Mouse (Mus musculus) CH12.LX (cell line): ENCODE results near the gene Myh13. TPM values are rescaled to one million over a fixed set of nuclear protein-coding genes. Genes with fewer than 3 reads are reported as not detected.

Experiments used
- DNase-seq: peaks from one replicate; pipeline ENCODE4 v3.0.0-alpha.2; 2013; ENCODE audit errors: extremely low read depth
- H3K27ac ChIP-seq: 2 replicates; pipeline ENCODE4 v1.5.1; 2012; ENCODE audit warnings: low read depth, mild to moderate bottlenecking, control low read depth, moderate library complexity; ENCODE audit not compliant: insufficient read depth
- H3K27me3 ChIP-seq: replicated peaks from 2 replicates; pipeline ENCODE3; 2012; ENCODE audit warnings: inconsistent platforms
- H3K36me3 ChIP-seq, 2 experiments: replicated peaks in 1 of 2; 2 replicates each; pipeline versions ENCODE3 to v1.6.1; 2012; ENCODE audit warnings: inconsistent platforms in 1 of 2, low read length in 1 of 2, mild to moderate bottlenecking in 1 of 2, mixed read lengths in 1 of 2, moderate library complexity in 1 of 2; ENCODE audit not compliant: control insufficient read depth in 1 of 2, insufficient read depth in 1 of 2
- H3K4me1 ChIP-seq, 2 experiments: 2 replicates each; pipeline ENCODE4 v1.6.1; 2012; ENCODE audit warnings: inconsistent platforms in 1 of 2, moderate library complexity in 1 of 2; ENCODE audit not compliant: insufficient read depth in 2 of 2, control insufficient read depth in 1 of 2
- H3K4me2 ChIP-seq: 2 replicates; pipeline ENCODE4 v1.6.1; 2012; ENCODE audit warnings: low read depth, mild to moderate bottlenecking, control low read depth; ENCODE audit not compliant: poor library complexity, insufficient read depth, severe bottlenecking
- H3K4me3 ChIP-seq, 3 experiments: fragments of 150-350 bp in 1 of 3; sonication (generic) in 1 of 3; replicated peaks in 1 of 3; 2 replicates each; pipeline versions ENCODE3 to v1.5.1; 2011 to 2012; ENCODE audit warnings: low read depth in 2 of 3, low read length in 2 of 3, mild to moderate bottlenecking in 2 of 3, moderate library complexity in 2 of 3, control low read depth in 1 of 3, improper control_type of control experiment in 1 of 3, inconsistent platforms in 1 of 3, mixed read lengths in 1 of 3; ENCODE audit not compliant: poor library complexity in 1 of 3
- H3K79me2 ChIP-seq: replicated peaks from 2 replicates; pipeline ENCODE4 v1.6.1; 2012; ENCODE audit warnings: mild to moderate bottlenecking, moderate library complexity; ENCODE audit not compliant: control insufficient read depth, poor library complexity, insufficient read depth, severe bottlenecking; ENCODE audit errors: extremely low read depth
- H3K9ac ChIP-seq: 2 replicates; pipeline ENCODE4 v1.6.1; 2012; ENCODE audit warnings: low read depth, mild to moderate bottlenecking, control low read depth, moderate library complexity; ENCODE audit not compliant: insufficient read depth
- H3K9me3 ChIP-seq: replicated peaks from 2 replicates; pipeline ENCODE3; 2012; ENCODE audit warnings: low read length, inconsistent platforms, mixed read lengths
- CHD2 ChIP-seq: IDR thresholded peaks from 2 replicates; pipeline ENCODE4 v1.6.1; 2011; ENCODE audit warnings: low read length, improper control_type of control experiment
- CTCF ChIP-seq, 2 experiments: IDR thresholded peaks in 1 of 2; conservative IDR thresholded peaks in 1 of 2; 2 replicates each; pipeline ENCODE4 v1.5.1; 2011 to 2012; ENCODE audit warnings: low read depth in 2 of 2, low read length in 2 of 2, improper control_type of control experiment in 1 of 2, inconsistent platforms in 1 of 2, mild to moderate bottlenecking in 1 of 2, moderate library complexity in 1 of 2
- NRF1 ChIP-seq: IDR thresholded peaks from 2 replicates; pipeline ENCODE4 v1.6.1; 2014; ENCODE audit warnings: low read depth, mild to moderate bottlenecking, inconsistent platforms, low read length, improper control_type of control experiment, moderate library complexity
- POLR2A ChIP-seq: IDR thresholded peaks from 2 replicates; pipeline ENCODE4 v1.6.1; 2011; ENCODE audit warnings: low read depth, mild to moderate bottlenecking, improper control_type of control experiment, low read length
- SIN3A ChIP-seq: IDR thresholded peaks from 2 replicates; pipeline ENCODE4 v1.6.1; 2012; ENCODE audit warnings: low read length, improper control_type of control experiment, inconsistent platforms
- TCF12 ChIP-seq: IDR thresholded peaks from 2 replicates; pipeline ENCODE4 v1.6.1; 2014; ENCODE audit warnings: low read depth, mild to moderate bottlenecking, inconsistent platforms, low read length, improper control_type of control experiment
- ZC3H11A ChIP-seq: IDR thresholded peaks from 2 replicates; pipeline ENCODE4 v1.6.1; 2012; ENCODE audit warnings: low read depth, mild to moderate bottlenecking, inconsistent platforms, low read length, improper control_type of control experiment
- dilution Hi-C: fragments of 300-500 bp; cut with MboI; formaldehyde crosslinking; loops from 2 replicates; pipeline ENCODE4 v1.14.3; 2020; ENCODE audit warnings: low sequenced_read_pairs; ENCODE audit not compliant: extremely low pct_unique_long_range_greater_than_20kb, extremely low pct_ligation_motif_present
- in situ Hi-C: fragments of 300-500 bp; cut with MboI; formaldehyde crosslinking; loops from 3 replicates; pipeline ENCODE4 v1.14.3; 2019; ENCODE audit warnings: low sequenced_read_pairs, low pct_ligation_motif_present, low pct_unique_long_range_greater_than_20kb, mixed read lengths
- polyA plus RNA-seq: library from polyadenylated mRNA; unstranded; fragments of >175 nt; gene quantifications from 2 replicates; pipeline ENCODE4 v1.2.1, GENCODE M21; 2012; ENCODE audit warnings: low read depth; ENCODE audit not compliant: insufficient read length
- total RNA-seq, 2 experiments: library from RNA; depleted of rRNA; stranded (reverse); fragments of 300-350 nt in 1 of 2; fragments of >200 nt in 1 of 2; gene quantifications; 2 replicates each; pipeline ENCODE4 v1.2.3; 2012 to 2014

Gene Myh13
- total and polyA plus RNA-seq, 3 experiments = 1.1 to 2.4 (median 2.1) TPM

DNA sequence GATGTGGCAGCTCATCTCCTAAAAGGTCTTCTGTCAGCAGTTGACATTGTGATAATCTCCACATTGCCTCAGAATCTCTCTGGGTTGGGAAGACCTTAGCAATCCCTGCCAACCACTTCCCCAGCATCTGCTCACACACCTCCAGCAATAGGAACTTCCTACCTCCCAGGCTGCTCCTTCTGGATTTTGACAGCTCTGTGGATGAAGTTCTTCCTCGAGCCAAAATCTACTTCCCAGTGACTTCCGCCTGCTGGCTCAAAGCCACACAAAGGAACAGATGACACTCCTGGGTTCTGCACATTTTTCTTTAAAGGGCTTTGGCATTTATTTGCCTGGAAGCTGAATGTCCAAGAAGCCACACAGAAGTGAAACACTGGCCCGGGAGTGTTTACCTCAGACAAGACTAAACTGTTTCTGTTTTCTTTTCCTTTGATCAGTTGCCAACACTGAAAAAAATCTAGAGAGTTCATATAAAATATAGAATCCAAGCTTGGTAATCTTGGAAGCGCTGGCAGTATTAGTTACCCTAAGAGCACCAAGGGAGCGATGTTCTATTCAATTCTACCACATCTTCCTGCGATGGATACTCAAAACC is 93.0 kb downstream of the Myh13 start:
- no peak overlapping the region for H3K4me2 ChIP-seq
- no peak overlapping the region for H3K27ac ChIP-seq
- no peaks in the 10 kb centered on the region for H3K9me3 ChIP-seq
- peaks cover 3 to 26% of the 10 kb centered on the region in 2 experiments; a peak in 2 of 4 replicates for H3K4me1 ChIP-seq
- H3K4me3 ChIP-seq = no peak overlapping the region
- no peaks in the 10 kb centered on the region for H3K36me3 ChIP-seq
- no peak for TF ChIP-seq POLR2A
- no peak for TF ChIP-seq ZC3H11A
- no peak for TF ChIP-seq NRF1
- TF ChIP-seq CTCF (conservative IDR thresholded peaks at IDR 0.05 in 1 of 2, IDR thresholded peaks at IDR 0.05 in 1 of 2; ENCODE audit: low read depth in 2 of 2, low read length in 2 of 2) = no peak
- no peak for TF ChIP-seq SIN3A
- no peak for TF ChIP-seq TCF12
- TF ChIP-seq CHD2 = no peak
- DNase-seq = no peak
- dilution Hi-C loops = no loop called here
- H3K79me2 ChIP-seq = no peaks in the 10 kb centered on the region
- H3K9ac ChIP-seq = no peak overlapping the region
- in situ Hi-C loops = no loop called here
- H3K27me3 ChIP-seq = no peaks in the 10 kb centered on the region

Other genes starting within 250 kb of the Myh13 start
- 0.55 and 0.64 TPM in 2 replicates for gene Myh3, start 243.4 kb upstream of the Myh13 start, total RNA-seq (2012; rRNA removed)
- 0.08 and 0.12 TPM in 2 replicates for gene Myh3, start 243.4 kb upstream of the Myh13 start, total RNA-seq (2014; rRNA removed)
- 0.26 and 0.29 TPM in 2 replicates for gene Myh3, start 243.4 kb upstream of the Myh13 start, polyA plus RNA-seq
- gene Myh2, start 150.6 kb upstream of the Myh13 start, total RNA-seq (2012; rRNA removed) = 0.08 TPM in 2 replicates
- gene Myh2, start 150.6 kb upstream of the Myh13 start, total RNA-seq (2014; rRNA removed) = 0.04 TPM in 1 of 2 replicates, not detected in the other
- gene Myh2, start 150.6 kb upstream of the Myh13 start, polyA plus RNA-seq = 0.04 TPM in 1 of 2 replicates, not detected in the other
- gene Myh1, start 121.6 kb upstream of the Myh13 start, total RNA-seq (2012; rRNA removed) = 0.04 TPM in 2 replicates
- gene Myh1, start 121.6 kb upstream of the Myh13 start, total RNA-seq (2014; rRNA removed) = 0.04 TPM in 1 of 2 replicates, not detected in the other
- gene Myh1, start 121.6 kb upstream of the Myh13 start, polyA plus RNA-seq = 0.04 TPM in 1 of 2 replicates, not detected in the other
- 0.04 TPM in 2 replicates for gene Myh4, start 83.6 kb upstream of the Myh13 start, total RNA-seq (2012; rRNA removed)
- not detected in 2 replicates for gene Myh4, start 83.6 kb upstream of the Myh13 start, total RNA-seq (2014; rRNA removed)
- gene Myh4, start 83.6 kb upstream of the Myh13 start, polyA plus RNA-seq = not detected in 2 replicates
- gene Myh8, start 44.5 kb upstream of the Myh13 start, total RNA-seq (2012; rRNA removed) = 0.04 TPM in 1 of 2 replicates, not detected in the other
- gene Myh8, start 44.5 kb upstream of the Myh13 start, total RNA-seq (2014; rRNA removed) = not detected in 2 replicates
- gene Myh8, start 44.5 kb upstream of the Myh13 start, polyA plus RNA-seq = not detected in 2 replicates
- 7.0 and 7.4 TPM in 2 replicates for gene Gas7, start 133.8 kb downstream of the Myh13 start, total RNA-seq (2012; rRNA removed)
- 5.9 and 7.0 TPM in 2 replicates for gene Gas7, start 133.8 kb downstream of the Myh13 start, total RNA-seq (2014; rRNA removed)
- 20.8 and 21.7 TPM in 2 replicates for gene Gas7, start 133.8 kb downstream of the Myh13 start, polyA plus RNA-seq